Mouse (Mus musculus): Measurements from ENCODE around the gene Prl7d1.
"Not testable (repeated sequence)": the region's sequence is repeated elsewhere in the genome, so short reads cannot be mapped to it uniquely, and the experiment has no call there.

Prl7d1 gene

DNA sequence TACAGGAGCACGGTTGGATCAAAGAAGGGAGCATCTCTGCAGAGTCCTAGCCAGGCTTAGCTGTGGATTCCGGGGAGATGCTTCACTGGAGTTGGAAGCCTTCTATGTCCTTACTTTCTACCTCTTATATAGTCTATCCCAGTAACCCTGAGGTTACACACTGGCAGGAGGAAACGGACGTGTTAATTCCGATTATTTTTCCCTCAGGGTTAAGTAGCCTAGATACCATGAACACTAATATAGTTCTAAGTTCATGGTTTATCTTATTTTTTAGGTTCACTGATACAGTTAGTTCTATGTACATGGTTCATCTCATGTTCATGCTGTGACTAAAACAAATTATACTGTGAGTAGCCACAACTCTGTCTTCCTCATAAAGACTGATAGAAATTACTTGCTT lies at the start of gene Prl7d1:
Prl7d1 (minus strand) TSS at position 101 of the 400 bp plus-strand sequence.
- DNase-seq (ENCODE audit: extremely low read depth, low read depth), result no peak

DNA sequence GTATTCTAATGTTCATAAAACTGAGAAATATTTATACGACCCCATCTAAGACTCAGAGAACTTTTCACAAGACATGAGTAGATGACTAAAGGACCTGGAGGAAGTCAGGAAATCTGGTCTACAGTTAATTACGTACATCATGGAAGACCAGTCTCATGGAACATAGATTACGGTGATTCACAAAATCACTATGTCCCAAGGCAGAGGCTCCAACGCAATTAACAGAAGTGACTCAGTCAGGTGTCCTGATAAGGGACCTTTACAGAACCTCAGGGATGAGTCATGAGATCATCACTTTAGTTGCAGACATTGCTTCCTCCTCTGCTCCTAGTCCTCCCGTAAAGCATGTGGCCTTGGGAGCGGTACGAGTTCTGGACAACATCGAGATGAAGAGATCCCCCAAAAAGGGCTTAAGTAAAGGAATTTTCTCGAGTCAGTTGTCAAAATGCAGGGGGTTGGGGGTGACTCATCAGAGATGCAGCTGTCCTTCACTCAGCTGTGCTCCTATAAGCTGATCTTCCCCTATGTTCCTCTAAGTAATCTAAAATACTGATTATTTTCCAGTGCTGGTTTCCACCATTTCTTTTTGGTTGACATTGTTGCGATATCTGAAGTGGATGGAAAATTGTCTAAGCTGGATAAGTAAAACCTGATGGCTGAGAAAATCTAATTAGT lies 18.1 kb upstream of the Prl7d1 start:
- DNase-seq (ENCODE audit: extremely low read depth, low read depth), result no peak

DNA sequence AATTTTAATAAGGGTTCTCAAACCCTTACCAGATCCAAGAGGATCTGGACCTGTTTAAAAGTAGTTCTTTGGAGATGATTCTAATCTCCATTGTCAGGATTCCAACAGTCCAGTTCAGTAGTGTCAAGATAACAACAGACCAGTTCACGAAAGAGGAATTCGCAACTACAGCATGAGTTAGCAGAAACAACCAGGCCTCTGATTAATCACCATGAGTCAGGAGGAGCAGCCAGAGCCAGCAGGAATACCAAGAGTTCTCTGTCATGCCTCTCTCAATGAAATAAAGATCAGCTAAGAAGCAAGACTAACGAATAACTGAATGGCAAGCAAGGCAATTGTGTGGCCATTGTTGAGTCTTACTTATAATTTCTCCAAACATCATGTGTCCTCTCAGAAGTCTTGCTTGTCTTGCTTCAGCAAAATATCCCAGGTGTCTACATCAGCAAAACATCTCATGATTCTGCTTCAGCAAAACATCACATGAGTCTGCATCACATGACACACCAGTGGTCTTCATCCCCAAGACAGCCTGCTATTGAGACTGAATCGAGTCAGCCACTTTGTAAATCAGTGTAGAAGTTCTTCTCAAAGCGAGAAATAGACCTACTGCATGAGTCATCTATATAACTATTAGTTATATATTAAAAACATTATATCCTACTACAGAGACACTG lies 13.9 kb upstream of the Prl7d1 start:
- not testable (repeated sequence) for DNase-seq (ENCODE audit: extremely low read depth, low read depth)

DNA sequence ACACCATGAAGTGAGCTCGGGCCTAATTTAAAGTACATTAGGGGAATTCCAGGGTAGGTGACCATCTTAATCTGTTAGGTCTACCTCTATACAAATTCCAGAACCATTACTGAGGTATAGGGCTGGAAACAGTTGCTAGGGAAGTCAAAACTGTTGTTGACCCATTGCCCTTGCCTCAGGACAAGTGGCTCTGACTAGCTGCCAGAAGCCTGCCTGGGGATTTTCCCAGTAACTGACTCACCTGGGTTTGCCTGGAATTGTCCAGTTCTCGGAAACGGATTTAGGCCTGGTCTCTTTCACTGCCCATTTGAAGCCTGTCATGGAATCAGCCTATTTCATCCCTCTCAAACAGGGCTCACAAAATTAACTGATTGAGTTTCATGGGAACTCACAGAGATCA lies 8.5 kb upstream of the Prl7d1 start:
- not testable (repeated sequence) for DNase-seq (ENCODE audit: extremely low read depth, low read depth)

DNA sequence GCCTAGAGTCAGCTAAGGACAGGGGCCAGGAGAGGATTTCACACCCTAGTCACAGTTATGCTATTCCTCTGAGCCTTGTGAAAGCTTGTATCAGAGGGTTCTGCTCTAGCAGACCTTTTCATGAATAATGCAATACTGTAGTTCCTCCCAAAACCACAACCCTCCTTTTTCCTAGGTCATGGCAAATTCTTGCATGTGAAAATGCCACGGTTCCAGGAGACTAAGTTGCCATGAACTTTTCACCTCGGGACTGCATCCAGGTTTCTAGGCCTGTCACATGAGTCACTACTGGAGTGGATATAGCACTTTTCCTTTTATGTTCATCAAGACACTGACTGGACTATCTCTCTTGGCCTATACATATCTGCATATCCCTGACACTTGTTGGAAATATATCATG lies 10.0 kb downstream of the Prl7d1 start:
- DNase-seq (ENCODE audit: extremely low read depth, low read depth), result no peak

DNA sequence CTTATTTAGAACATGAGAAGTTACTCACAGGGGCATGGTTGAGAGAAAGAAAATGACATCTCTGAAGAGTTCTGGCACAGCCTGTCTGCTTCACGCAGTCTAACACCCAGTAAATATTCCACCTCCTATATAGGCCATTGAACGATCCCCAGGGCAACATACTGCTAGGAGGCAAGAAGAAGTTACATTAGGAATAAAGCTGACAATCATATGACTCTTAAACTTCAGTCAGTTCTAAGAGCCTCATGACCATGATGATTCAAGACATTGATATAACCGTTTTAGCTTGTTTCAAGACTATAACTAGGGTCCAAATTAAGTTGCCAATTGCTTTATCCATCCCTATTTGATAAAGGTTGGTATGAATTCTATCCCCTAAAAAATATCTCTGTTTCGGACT lies 48.6 kb downstream of the Prl7d1 start, which contains the start of gene Prl7a2:
Prl7a2 (minus strand) TSS at position 101 of the 400 bp plus-strand sequence.
- no peak for DNase-seq (ENCODE audit: extremely low read depth, low read depth)

DNA sequence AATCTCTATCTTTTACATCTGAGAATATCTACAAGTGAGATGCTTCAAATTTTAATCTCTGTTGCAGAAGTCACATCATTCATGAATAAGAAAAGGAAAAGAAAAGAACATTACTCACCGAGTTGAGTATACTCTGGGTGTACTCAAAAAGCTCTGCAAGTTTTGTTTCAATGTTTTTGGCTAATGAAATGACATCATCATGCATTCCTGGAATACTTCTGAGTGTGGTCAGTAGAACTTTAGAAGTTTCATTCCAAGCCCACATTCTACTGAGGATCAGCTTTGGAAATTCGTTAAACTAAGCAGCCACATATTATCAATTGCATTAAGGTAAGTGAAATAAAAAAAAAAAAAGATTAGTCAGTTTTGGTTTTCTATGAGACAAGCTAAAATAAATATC lies 55.8 kb downstream of the Prl7d1 start:
- no peak for DNase-seq (ENCODE audit: extremely low read depth, low read depth)

Measured in MEL-GATA-1-ER (cell line).